Mouse (Mus musculus) kidney, adult 2 months (tissue): ENCODE data around the gene Spice1.

Experiments used
- CTCF ChIP-seq: fragments of 200-500 bp; conservative IDR thresholded peaks from 2 replicates; pipeline ENCODE4 v1.5.1; 2011; ENCODE audit warnings: low read depth, mild to moderate bottlenecking, control low read depth, low read length, moderate library complexity, mixed read lengths; ENCODE audit not compliant: insufficient read depth, insufficient read length
- POLR2A ChIP-seq: fragments of 200-500 bp; IDR thresholded peaks from one replicate; pipeline ENCODE4 v1.6.1; 2011; ENCODE audit warnings: low read depth, low read length, control low read depth

DNA sequence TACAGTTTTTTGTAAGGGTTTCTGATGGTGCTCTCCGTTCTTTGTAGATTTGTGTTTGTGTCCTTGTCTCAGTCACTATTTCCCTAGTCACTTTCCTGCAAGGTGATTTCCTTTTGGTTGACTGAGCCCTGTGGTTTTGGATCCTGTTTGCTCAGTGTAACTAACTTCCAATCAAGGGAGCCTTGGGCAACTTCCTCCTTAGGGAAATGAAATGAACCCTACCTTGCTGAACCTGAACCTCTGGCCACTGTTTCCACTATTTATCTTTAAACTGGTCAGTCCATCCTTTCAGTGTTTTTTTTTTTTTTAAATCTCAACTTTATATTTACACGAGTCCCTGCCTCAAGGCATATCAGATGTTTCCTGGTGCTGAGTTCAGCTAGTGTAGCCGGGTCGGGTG is 18.3 kb upstream of the Spice1 start:
- no peak for TF ChIP-seq POLR2A
- no peak for TF ChIP-seq CTCF
